Mouse (Mus musculus) R1 (cell line): ENCODE data around the gene Vps26c.
"Not testable (repeated sequence)": the region's sequence is repeated elsewhere in the genome, so short reads cannot be mapped to it uniquely, and the experiment has no call there.

Source experiments
- DNase-seq: peaks from one replicate; pipeline ENCODE4 v3.0.0-alpha.2; 2018; ENCODE audit warnings: low read depth, low spot score

Vps26c gene

DNA sequence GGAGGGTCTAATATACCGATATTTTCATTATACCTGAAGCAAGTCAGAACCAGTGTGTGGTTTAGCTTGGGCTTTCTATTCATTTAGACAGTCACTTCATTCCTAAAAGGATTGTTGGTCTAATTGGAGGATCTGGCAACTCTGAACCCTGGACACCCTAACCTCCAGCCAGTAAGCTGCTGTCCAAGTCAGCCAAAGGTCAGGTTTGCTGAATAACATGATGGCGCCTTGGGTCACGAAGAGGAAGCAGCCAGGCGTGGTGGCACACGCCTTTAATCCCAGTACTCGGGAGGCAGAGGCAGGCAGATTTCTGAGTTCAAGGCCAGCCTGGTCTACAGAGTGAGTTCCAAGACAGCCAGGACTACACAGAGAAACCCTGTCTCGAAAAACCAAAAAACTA lies 29.5 kb downstream of the Vps26c start:
- not testable (repeated sequence) for DNase-seq

DNA sequence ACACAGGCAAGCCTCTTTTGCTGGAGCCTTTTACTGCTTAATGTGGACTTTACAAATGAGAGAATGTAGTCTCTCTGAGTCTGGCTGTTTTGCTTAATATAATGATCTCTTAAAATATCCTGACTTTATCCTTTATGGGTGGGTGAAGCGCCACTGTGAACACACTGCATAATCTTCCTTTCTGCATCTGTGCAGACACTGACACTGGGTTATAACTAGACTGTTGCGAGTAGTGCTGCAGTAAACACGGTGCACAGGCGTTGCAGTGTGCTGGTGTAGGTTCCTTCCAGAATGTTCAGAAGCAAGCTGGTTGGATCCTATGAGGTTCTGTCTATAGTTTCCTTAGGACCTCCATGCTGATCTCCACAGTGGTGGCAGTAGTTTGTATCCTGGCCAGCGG lies 37.3 kb downstream of the Vps26c start:
- no peak for DNase-seq

DNA sequence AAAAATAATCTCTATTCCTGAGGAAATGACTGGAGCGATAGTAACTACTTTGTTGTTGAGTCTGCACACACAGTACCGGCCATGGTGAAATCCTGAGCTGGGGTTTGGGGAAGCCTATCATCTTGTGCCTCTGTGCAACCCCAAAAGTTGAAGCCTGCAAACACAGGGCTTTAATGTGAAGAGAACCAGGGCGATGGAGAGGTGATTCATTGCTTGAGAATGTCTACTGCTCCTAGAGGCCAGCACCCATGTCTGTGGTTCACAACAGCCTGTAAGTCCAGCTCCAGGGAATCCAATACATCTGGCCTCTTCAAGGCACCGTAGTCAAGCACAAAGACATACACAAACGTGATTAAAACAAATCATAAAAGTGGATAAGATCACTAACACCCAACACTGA lies 39.3 kb downstream of the Vps26c start:
- no peak for DNase-seq

DNA sequence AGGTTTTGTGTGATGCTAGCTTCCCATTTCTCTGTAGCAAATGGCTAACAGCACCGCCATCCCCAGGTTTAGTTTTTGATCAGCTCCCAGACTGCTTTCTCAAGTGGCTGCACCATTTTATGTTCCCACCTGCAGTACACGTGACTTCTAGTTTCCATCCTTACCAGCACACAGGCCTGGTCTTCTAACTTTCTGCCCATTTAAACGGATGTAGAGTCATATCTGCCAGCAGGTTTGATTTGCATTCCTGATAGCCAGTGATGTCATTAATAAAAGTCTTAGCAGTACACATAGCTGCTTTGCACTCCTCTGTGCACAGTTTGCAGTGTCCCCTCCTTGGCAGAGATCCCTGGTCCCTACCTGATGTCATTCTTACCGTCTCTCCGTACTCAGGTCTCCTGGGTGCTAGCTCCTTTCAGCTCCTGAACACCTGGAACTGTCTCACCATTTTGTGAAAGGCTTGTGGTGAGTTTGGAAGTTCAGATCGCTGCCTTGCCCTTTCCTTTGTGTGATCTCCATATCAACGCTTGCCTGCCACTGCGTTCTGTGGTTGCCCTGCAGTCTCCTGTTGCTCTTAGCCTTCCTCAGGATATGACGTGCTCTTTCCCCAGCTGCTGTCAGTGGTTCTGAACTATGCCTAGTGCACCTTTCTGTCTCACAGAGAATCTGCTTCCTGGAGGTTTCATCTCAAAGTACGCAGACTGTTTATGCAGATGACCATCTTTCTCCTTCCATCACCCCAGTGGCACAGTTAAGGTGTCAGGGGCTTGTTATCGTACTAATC lies 41.7 kb downstream of the Vps26c start:
- DNase-seq = no peak

DNA sequence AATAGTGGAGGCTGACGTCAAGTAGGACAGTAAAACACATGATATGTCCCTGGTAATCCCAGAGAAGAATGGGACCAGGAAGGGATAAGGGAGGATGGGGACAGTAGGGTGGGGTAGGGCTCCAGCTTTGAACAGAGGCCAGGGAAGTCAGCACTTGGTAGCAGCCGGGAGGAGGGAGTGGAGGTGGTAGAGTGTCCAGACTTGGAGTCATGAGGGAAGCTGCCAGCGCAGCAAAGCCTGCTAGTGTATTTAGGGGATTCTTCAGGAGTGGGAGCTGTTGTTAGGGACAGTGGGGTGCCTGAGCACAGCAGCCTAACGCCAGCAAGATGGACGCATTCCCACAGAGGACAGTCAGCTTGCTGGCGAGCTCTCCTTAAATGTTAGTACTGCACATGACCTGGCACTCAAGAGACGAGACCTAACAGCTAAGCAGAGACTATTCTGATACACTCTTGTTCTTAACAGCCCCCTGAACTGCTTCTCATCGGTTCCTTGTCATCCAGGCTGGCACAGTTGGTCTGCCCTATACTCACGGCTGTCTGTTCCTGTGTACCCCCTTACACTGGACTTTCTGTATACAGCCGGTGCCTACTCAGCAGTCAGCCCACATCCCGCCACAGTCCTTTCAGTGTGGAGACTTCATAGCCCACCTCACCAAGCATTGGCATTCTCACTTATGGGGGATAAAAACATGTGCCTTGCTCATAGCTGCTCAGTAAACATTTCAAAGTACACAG lies 53.4 kb downstream of the Vps26c start:
- no peak for DNase-seq

DNA sequence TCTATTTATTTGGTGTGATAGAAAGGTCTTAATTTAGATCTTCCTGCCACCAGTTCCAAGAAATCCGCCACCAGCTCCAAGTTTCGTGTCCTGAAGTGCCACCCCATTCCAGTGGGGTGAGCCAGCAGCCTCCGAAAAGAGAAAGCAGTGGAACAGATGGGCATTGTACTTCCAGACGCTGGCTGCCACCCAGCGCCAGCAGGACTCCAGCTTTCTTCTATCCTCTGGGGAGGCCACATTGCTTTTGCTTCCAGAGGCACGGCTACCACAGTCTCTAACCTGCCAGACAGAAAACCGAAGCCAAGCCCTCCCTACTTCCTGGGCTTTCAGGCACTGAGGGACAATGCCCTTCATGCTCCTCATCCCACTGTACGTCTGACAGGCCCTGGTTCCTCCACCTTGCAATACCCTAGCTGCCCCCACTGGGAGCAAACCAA lies 54.1 kb downstream of the Vps26c start:
- no peak for DNase-seq

DNA sequence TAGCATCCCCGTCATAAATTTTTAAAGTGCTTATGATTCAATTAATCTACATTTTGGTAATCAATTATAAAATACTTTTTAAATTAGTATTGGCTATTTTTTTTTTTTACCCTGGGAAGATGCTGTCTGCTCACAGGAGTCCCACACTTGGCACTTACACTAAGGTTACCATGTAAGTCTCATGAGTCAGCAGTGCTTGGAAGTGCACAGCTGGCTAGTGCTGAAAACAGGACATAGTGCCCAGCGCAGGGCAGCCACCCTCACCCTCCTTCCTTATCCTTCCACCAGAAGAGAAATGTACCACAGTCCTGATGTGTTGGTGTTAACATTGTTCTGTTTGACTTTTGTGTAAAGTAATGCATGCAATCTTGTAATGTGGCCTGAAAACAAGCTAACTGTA lies 58.2 kb downstream of the Vps26c start:
- no peak for DNase-seq

DNA sequence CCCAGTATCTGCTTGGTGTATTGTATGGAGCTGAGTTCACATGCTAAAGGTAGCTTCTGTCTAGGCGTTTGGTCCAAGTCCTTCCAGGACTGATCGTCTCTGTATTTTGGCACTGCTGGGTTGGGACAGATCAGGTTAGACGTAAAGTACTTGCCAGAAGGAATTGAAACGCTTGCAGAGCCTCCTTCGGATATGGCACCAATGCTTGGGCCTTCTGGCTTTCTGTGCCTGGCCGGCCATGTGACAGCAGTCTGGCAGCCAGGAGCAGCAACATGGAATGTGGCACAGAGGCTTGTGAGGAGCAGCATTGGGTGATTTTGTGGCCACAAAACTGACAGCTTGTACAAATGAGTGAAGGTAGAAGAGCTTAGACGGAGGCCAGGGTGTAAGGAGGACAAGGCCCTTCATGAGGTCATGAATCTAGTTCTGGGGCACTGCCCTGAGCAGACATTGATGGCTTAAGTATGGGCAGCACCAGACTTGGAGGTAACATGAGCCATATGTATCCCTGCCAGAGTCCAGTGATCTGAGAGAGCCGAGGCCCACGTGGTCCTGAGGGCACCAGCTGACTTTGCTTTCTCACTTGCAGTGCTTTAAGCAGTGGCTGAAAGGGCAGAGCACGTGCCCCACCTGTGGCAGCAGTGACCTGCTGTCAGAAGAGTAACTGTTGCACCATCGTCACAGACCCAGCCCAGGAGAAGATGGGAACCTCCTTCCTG lies 59.1 kb downstream of the Vps26c start:
- DNase-seq = no peak

DNA sequence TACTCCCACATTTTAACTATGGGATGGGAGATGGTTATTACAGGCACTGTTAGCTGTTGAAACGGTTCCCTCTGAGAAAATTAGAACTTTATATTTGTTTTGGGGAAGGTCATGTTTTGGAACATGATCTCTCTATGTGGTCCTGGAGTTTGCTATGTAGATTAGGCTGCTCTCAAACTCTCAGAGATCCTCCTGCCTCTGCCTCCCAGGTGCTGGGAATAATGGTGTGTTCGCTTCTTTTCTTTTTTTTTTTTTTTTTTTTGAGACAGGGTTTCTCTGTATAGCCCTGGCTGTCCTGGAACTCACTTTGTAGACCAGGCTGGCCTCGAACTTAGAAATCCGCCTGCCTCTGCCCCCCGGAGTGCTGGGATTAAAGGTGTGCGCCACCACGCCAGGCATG lies 60.3 kb downstream of the Vps26c start:
- not testable (repeated sequence) for DNase-seq

DNA sequence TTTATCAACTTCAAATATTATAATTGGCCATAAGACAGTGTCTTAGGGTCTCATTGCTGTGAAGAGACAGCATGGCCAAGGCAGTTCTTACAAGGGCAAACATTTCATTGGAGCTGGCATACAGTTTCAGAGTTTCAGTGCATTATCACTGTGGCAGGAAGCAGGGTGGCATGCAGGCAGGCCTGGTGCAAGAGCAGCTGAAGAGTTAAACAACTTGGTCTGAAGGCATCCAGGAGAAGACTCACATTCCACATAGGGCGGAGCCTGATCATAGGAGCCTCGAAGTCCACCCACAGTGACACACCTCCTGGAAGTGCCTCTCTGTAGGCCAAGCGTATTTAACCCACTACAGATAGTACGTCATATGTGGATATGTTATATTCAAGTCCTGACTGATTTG lies 60.7 kb downstream of the Vps26c start:
- DNase-seq = peak; percentile 44

DNA sequence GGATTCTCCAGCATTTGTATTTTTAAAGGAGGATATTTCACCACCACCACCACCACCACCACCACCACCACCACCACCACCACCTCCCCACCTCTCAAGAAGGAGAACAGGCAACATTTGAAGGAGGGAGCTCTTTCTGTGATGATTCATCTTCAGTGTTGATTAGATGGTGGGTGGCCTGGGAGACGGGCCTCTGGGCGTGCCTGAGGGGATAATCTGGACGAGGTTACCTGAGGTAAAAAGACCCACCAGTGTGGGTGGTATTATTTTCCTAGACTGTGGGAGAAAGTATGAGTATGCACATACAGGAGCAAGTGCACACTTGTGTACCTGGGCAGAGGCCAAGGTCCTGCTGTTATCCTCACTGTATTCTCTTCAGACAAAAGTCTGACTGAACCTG lies 62.6 kb downstream of the Vps26c start:
- no peak for DNase-seq

DNA sequence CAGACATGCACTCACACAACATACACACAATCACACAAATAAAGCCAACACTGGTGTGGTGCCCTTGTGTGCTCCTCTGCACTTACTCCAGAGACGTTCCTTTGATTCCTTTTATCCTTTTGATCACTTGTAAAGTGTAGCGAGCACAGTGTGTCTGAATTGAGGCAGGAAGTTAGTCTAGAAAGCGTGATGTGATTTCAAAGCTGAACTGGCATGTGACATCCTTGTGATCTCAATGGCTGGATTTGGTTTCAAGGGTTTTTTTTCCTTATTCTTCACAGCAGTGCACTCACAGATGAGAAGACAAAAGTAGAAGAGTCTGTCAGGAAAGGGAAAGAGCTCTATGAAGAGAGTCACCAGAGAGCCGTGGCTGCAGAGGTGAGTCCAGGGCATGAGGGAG lies 72.5 kb downstream of the Vps26c start:
- DNase-seq = no peak

DNA sequence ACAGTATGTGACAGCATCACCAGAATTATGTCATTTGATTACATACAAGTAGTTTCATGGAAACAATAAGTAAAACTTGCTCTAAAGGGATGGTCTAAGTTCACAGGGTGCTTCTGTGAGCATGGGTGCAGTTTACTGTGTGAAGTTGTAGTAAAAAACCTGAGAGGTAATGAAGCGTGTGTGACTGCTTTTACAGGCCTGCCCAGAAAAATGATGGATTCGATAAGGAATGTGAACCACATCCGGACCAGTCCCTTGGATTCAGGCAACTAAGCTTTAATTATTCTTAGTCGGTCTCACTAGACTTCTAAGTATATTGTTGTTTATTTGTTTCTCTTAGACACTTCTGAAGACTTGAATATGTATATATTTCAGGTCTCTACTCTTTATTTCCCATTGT lies 73.9 kb downstream of the Vps26c start:
- no peak for DNase-seq

DNA sequence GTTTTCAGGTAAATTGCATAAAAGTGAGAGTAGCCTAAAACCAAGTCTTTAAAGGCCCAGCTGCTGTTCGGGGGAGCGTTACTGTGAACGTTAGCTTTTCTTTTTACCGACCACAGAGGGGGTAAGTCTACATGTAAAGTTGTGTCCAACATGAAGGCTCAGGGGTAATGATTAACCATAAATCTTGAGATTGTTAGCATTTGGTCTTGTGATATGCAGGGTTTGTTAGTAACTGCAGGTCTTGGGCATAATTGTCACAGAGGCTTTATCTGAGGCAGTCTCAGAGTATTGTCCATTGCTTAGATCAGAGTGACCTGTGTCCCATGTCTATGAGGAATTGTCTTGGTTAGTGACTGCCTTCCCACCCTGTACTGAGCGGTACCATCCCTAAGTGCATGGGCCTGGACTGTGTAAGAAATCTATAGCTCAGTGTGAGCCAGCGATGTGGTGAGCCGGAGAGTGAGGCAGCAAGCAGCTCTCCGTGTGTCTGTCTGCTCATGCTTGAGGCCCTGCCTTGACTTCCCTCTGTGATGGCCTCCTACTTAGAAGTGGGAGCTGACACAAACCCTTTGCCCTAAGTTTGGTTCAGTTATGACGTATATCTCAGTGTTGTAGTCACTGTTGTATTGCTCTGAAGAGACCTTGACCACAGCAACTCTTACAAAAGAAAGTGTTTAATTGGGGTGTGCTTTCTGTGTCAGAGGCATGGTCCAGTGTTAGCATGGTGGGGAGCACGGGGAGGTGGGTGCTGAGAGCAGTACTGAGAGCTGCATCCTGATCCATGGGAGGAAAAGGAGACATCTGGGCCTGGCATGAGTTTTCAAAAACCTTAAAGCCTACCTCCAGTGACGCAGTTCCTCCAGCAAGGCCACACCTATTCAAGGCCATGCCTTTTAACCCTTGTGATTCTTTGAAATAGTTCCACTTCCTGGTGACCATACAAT lies 74.8 kb downstream of the Vps26c start:
- no peak for DNase-seq

DNA sequence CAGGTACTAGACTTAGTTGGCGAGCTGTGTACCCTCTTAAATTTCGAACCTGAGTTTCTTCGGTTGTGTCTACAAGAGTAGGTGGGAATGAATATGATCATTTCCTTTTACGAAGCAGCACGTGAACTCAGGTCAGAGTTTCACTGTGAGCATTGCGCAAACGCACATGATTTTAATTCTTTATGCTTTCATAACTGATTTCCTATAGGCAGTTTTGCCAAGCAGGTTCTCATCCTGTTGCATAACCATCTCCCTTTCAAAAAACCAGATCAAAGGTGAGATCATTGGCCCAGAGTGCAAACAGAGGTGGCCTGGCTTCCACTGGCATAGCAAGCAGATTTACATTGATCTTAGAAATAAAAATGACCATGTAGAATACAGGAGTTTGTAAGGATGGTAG lies 77.0 kb downstream of the Vps26c start:
- no peak for DNase-seq

DNA sequence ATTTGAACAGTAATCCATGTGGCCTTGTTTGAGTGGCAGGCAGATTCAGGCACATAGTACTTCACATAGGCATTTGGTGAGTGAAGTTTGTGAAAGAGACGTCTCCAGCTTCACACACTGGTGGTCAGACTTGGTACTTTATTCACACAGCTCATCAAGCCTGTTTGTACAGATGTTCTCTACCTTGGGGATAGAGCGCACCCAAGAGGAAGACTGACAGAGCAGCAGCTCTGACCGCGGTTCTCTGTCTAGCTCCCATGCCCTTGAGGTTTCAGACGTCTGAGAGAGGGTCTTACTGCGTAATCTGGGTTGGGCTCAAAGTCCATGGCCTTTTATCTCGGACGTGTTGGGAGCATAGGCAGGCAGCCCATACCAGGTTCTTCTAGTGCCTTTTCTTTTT lies 77.5 kb downstream of the Vps26c start:
- DNase-seq = peak; percentile 84
